Mouse (Mus musculus) gastrocnemius, postnatal 10 days (tissue): Measurements from ENCODE around the gene Rbm7. TPM values are rescaled to one million over a fixed set of nuclear protein-coding genes. Genes with fewer than 3 reads are reported as not detected.
A peak's percentile ranks its signal among the peaks of the same experiment; 100 is the strongest.
"Not testable (repeated sequence)": the region's sequence is repeated elsewhere in the genome, so short reads cannot be mapped to it uniquely, and the experiment has no call there.

Experiments used
- DNase-seq: peaks from one replicate; pipeline ENCODE4 v3.0.0; 2021; ENCODE audit warnings: mixed read lengths
- long read RNA-seq, 2 experiments: library from polyadenylated mRNA; stranded (forward); transcript quantifications; one replicate each; pipeline ENCODE4 v2.0.0; 2021
- total RNA-seq, 2 experiments: library from RNA; stranded (reverse); gene quantifications; 2 replicates each; pipeline ENCODE4 v1.2.3; 2021

Rbm7 gene
- 10 to 100 TPM; 20.9 to 24.2 TPM for total RNA-seq
- long read RNA-seq, experiment 1, transcript Rbm7-201 (5 exons, 1,773 nt) = major isoform, 13 of 32 reads
- long read RNA-seq, experiment 1, transcript Rbm7-204 (6 exons, 1,867 nt) = minor isoform, 12 of 32 reads
- long read RNA-seq, experiment 1, partial matches to known transcripts = 4 of 32 reads
- long read RNA-seq, experiment 1, other reads (novel, unspliced or antisense) = 3 of 32 reads
- long read RNA-seq, experiment 2, transcript Rbm7-204 (6 exons, 1,867 nt) = major isoform, 13 of 28 reads
- long read RNA-seq, experiment 2, transcript Rbm7-201 (5 exons, 1,773 nt) = minor isoform, 8 of 28 reads
- long read RNA-seq, experiment 2, partial matches to known transcripts = 4 of 28 reads
- long read RNA-seq, experiment 2, other reads (novel, unspliced or antisense) = 2 of 28 reads

GRCm38 (mm10) chr9:48494817-48495547, at the start of gene Rbm7, which contains the start of gene Gm5617:
TSS of gene Rbm7 (minus strand) at chr9:48495299.
TSS of gene Gm5617 (plus strand) at chr9:48495442.
- peak; percentile 95 for DNase-seq

GRCm38 (mm10) chr9:48538688-48539087, 43.6 kb upstream of the Rbm7 start:
- DNase-seq = no peak

- no peak for DNase-seq
These were observed 43.0 kb upstream of the Rbm7 start for GRCm38 (mm10) chr9:48538044-48538645.

GRCm38 (mm10) chr9:48537616-48538015, 42.5 kb upstream of the Rbm7 start:
- not testable (repeated sequence) for DNase-seq

GRCm38 (mm10) chr9:48536414-48536813, 41.3 kb upstream of the Rbm7 start:
- DNase-seq = no peak

GRCm38 (mm10) chr9:48532730-48533129, 37.6 kb upstream of the Rbm7 start:
- DNase-seq = no peak

GRCm38 (mm10) chr9:48532203-48532602, 37.1 kb upstream of the Rbm7 start:
- DNase-seq = no peak

GRCm38 (mm10) chr9:48531294-48531693, 36.2 kb upstream of the Rbm7 start:
- DNase-seq = no peak

- DNase-seq = no peak
These were observed 31.4 kb upstream of the Rbm7 start for GRCm38 (mm10) chr9:48526520-48526919.

- DNase-seq = no peak
These were observed 30.5 kb upstream of the Rbm7 start for GRCm38 (mm10) chr9:48525566-48525965.

GRCm38 (mm10) chr9:48520405-48520804, 25.3 kb upstream of the Rbm7 start:
- not testable (repeated sequence) for DNase-seq

- no peak for DNase-seq
These were observed 22.5 kb upstream of the Rbm7 start for GRCm38 (mm10) chr9:48517372-48518130.

GRCm38 (mm10) chr9:48516615-48517371, 21.7 kb upstream of the Rbm7 start:
- DNase-seq = no peak

- no peak for DNase-seq
These were observed 20.2 kb upstream of the Rbm7 start for GRCm38 (mm10) chr9:48515332-48515731.

- no peak for DNase-seq
These were observed 15.0 kb upstream of the Rbm7 start for GRCm38 (mm10) chr9:48510134-48510533.

- DNase-seq = no peak
These were observed 9.8 kb upstream of the Rbm7 start for GRCm38 (mm10) chr9:48504741-48505365.

- no peak for DNase-seq
These were observed 7.9 kb upstream of the Rbm7 start for GRCm38 (mm10) chr9:48503001-48503400.

GRCm38 (mm10) chr9:48501192-48501591, 6.1 kb upstream of the Rbm7 start:
- DNase-seq = no peak

- no peak for DNase-seq
These were observed 441 bp upstream of the Rbm7 start for GRCm38 (mm10) chr9:48495548-48495932.

- no peak for DNase-seq
These were observed 13.6 kb downstream of the Rbm7 start for GRCm38 (mm10) chr9:48481214-48482134.
